Mouse (Mus musculus) limb, embryonic 13.5 days (tissue): Measurements from ENCODE around the gene Ell2. TPM values are rescaled to one million over a fixed set of nuclear protein-coding genes. Genes with fewer than 3 reads are reported as not detected.

Experiments used
- ATAC-seq: fragments of 200-750 bp; cut with Nextera tagmentation; 2 replicates; pipeline ENCODE4 v1.8.0; 2017; ENCODE audit warnings: low read depth, moderate number of reproducible peaks, moderate TSS enrichment; ENCODE audit not compliant: low FRiP score
- H3K27ac ChIP-seq: fragments of 300-500 bp; sonication (generic); 2 replicates; pipeline ENCODE4 v1.5.1; 2015; ENCODE audit warnings: inconsistent platforms, mild to moderate bottlenecking, moderate library complexity
- H3K27me3 ChIP-seq: fragments of 300-500 bp; sonication (generic); 2 replicates; pipeline ENCODE4 v1.6.1; 2015; ENCODE audit warnings: mild to moderate bottlenecking, inconsistent platforms
- H3K36me3 ChIP-seq: fragments of 300-500 bp; sonication (generic); 2 replicates; pipeline ENCODE4 v1.6.1; 2015; ENCODE audit warnings: inconsistent platforms, mild to moderate bottlenecking, moderate library complexity
- H3K4me1 ChIP-seq: fragments of 300-500 bp; sonication (generic); 2 replicates; pipeline ENCODE4 v1.6.1; 2015; ENCODE audit warnings: inconsistent platforms
- H3K4me2 ChIP-seq: fragments of 300-500 bp; sonication (generic); replicated peaks from 2 replicates; pipeline ENCODE4 v1.6.1; 2015; ENCODE audit warnings: inconsistent platforms, mild to moderate bottlenecking, moderate library complexity
- H3K4me3 ChIP-seq: fragments of 300-500 bp; sonication (generic); 2 replicates; pipeline ENCODE4 v1.5.1; 2015; ENCODE audit warnings: moderate library complexity, mild to moderate bottlenecking, inconsistent platforms
- H3K9ac ChIP-seq: fragments of 300-500 bp; sonication (generic); 2 replicates; pipeline ENCODE4 v1.6.1; 2015; ENCODE audit warnings: mild to moderate bottlenecking, inconsistent platforms
- H3K9me3 ChIP-seq: fragments of 300-500 bp; sonication (generic); 2 replicates; pipeline ENCODE4 v1.6.1; 2016; ENCODE audit warnings: inconsistent platforms
- WGBS: fragments of 180-500 bp; shearing (Covaris S2); methylation state at CpG from one replicate; pipeline ENCODE4 v1.1.7; 2015; 5-methylcytosine and 5-hydroxymethylcytosine counted together
- polyA plus RNA-seq: library from polyadenylated mRNA; unstranded; fragments of >200 nt; fragmentation: Nextera tagmentation; extraction: Ambion mirVana; gene quantifications from 2 replicates; pipeline ENCODE4 v1.2.1, GENCODE M21; 2015

Ell2 gene
- polyA plus RNA-seq, 1 experiment from 2014 or later = 6.7 TPM

DNA sequence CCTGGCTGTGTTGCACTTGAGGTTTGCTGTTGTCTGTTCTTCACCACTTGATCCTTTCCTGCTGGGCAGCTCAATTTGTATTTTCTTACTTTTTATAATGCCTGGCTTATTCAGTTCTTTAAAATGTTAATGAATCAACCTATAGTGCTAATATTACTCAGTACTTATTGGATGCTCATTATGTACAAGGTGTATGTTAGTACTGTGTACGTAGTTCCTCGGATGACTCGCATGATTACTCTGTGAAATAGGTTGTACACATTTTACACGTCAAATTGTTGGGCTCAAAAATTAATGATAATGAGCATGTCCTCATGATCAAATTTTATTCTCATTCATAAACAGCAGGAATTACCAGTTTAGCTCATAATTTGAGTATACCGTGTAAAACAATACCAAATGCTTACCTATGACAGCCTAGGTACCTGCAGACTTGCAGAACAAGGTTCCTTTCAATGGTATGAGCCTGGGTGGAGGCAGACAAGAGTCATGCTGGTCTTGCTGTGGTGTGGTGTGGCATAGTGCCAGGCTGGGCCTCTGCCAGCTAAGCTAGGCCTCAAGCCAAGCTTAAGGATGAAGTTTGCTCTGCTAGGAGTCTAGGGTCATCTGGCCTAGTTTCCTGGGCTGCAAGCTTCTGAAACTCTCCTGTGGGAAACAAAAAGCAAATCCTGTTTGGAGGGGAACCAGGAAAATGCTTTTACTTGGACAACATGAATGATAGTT is 45.8 kb downstream of the Ell2 start:
- Histone ChIP-seq H3K4me3 (no peak overlapping the region), H3K4me2 (no peak overlapping the region), H3K9ac (no peak overlapping the region), H3K4me1 (peaks cover 4% of the 10 kb centered on the region), H3K27me3 (no peaks in the 10 kb centered on the region), H3K27ac (no peak overlapping the region), H3K9me3 (no peaks in the 10 kb centered on the region), H3K36me3 (no peaks in the 10 kb centered on the region)
- ATAC-seq = peak; percentile 74; the same call in 1 of the 2 replicates
- WGBS = 78% methylated on average over 5 of the region's 5 CpGs

GRCm38 (mm10) chr13:75754398-75754797 is 47.8 kb downstream of the Ell2 start:
- WGBS = 85% methylated on average over 5 of the region's 5 CpGs
- Histone ChIP-seq H3K4me2 (no peak overlapping the region), H3K27ac (no peak overlapping the region), H3K27me3 (no peaks in the 10 kb centered on the region), H3K9me3 (no peaks in the 10 kb centered on the region), H3K9ac (no peak overlapping the region), H3K4me1 (peaks cover 4% of the 10 kb centered on the region), H3K36me3 (no peaks in the 10 kb centered on the region), H3K4me3 (no peak overlapping the region)
- no peak for ATAC-seq

GRCm38 (mm10) chr13:75760859-75761548 is 54.4 kb downstream of the Ell2 start:
- H3K9me3 ChIP-seq = no peaks in the 10 kb centered on the region
- no peak overlapping the region for H3K27ac ChIP-seq
- H3K4me1 ChIP-seq = no peaks in the 10 kb centered on the region
- no peak overlapping the region for H3K4me2 ChIP-seq
- 93% methylated on average over 4 of the region's 4 CpGs for WGBS
- no peak overlapping the region for H3K9ac ChIP-seq
- no peaks in the 10 kb centered on the region for H3K27me3 ChIP-seq
- ATAC-seq = no peak
- no peaks in the 10 kb centered on the region for H3K36me3 ChIP-seq
- H3K4me3 ChIP-seq = no peak overlapping the region

- H3K4me1 ChIP-seq = no peaks in the 10 kb centered on the region
- H3K4me2 ChIP-seq = no peak overlapping the region
- ATAC-seq = no peak
- no peak overlapping the region for H3K4me3 ChIP-seq
- H3K27me3 ChIP-seq = no peaks in the 10 kb centered on the region
- H3K27ac ChIP-seq = no peak overlapping the region
- H3K9me3 ChIP-seq = no peaks in the 10 kb centered on the region
- 81% methylated on average over 4 of the region's 4 CpGs for WGBS
- no peaks in the 10 kb centered on the region for H3K36me3 ChIP-seq
- H3K9ac ChIP-seq = no peak overlapping the region
These were observed 56.2 kb downstream of the Ell2 start for GRCm38 (mm10) chr13:75762759-75763158.

DNA sequence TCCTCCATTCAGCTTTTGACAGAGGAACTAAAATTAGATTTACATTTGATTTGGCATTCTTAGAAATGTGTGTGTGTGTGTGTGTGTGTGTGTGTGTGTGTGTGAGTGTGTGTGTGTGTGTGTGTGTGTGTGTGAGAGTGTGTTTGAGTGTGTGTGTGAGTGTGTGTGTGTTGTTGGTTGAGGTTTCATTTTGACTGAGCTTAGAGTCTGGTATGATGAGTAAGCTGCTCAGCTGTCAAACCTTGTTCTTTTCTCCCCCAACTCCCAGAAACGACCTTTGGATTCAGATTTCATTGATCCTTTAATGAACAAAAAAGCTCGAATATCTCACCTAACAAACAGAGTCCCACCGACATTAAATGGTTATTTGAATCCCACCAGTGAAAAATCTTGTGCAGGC is 56.7 kb downstream of the Ell2 start:
- Histone ChIP-seq H3K9ac (no peak overlapping the region), H3K9me3 (no peaks in the 10 kb centered on the region), H3K4me3 (no peak overlapping the region), H3K36me3 (no peaks in the 10 kb centered on the region), H3K27me3 (no peaks in the 10 kb centered on the region), H3K4me2 (no peak overlapping the region), H3K4me1 (no peaks in the 10 kb centered on the region), H3K27ac (no peak overlapping the region)
- no peak for ATAC-seq
- 29% methylated on average over 3 of the region's 3 CpGs for WGBS

DNA sequence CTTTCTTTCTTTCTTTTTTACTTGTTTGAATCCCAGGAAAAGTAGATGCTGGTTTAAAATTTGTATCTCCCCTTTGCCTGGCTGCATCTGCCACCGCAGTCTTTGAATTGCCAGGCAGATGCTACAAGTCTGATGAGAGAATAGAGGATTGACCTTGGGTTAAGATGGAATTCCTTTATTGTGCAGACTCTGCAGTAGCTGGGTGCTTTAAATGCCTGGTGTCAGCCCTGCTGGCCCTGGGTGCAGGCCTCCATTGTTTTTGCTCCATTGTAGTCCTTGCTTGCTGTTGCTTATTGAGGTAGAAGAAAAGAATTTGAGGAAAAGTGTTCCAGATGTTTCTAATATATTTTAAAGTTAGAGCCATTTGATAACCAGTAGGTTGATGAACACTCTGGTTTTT is 59.2 kb downstream of the Ell2 start:
- no peaks in the 10 kb centered on the region for H3K36me3 ChIP-seq
- H3K27ac ChIP-seq = no peak overlapping the region
- no peaks in the 10 kb centered on the region for H3K4me1 ChIP-seq
- no peaks in the 10 kb centered on the region for H3K9me3 ChIP-seq
- no peak overlapping the region for H3K9ac ChIP-seq
- no peak overlapping the region for H3K4me2 ChIP-seq
- ATAC-seq = no peak
- H3K4me3 ChIP-seq = no peak overlapping the region
- no peaks in the 10 kb centered on the region for H3K27me3 ChIP-seq
- 70% methylated on average over 1 of the region's 1 CpGs for WGBS

DNA sequence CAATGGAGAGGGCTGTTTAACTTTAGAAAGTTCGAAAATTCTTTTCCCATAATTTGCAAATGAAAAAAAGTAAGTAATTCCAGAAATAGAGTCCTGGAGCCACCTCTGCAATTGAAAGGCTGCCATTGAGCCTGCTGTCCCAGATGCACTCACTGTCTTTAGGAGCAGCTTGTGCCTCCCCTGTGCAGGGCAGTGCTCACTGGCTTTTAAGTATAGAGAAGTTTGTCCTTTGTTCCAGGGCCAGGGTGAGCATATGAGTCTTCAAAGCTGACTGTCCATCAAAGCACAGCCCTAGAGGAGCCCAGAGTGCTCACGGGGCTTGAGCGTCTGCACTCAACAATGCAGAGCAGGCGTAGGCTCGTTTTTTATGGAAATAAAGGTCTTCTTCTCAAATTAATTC is 59.7 kb downstream of the Ell2 start:
- Histone ChIP-seq H3K9me3 (no peaks in the 10 kb centered on the region), H3K9ac (no peak overlapping the region), H3K4me2 (no peak overlapping the region), H3K36me3 (no peaks in the 10 kb centered on the region), H3K4me1 (no peaks in the 10 kb centered on the region), H3K27me3 (no peaks in the 10 kb centered on the region), H3K4me3 (no peak overlapping the region), H3K27ac (no peak overlapping the region)
- ATAC-seq = no peak
- WGBS = 51% methylated on average over 5 of the region's 5 CpGs

GRCm38 (mm10) chr13:75766967-75767366 is 60.4 kb downstream of the Ell2 start:
- Histone ChIP-seq H3K27ac (no peak overlapping the region), H3K9me3 (no peaks in the 10 kb centered on the region), H3K9ac (no peak overlapping the region), H3K4me1 (no peaks in the 10 kb centered on the region), H3K36me3 (no peaks in the 10 kb centered on the region), H3K27me3 (no peaks in the 10 kb centered on the region), H3K4me2 (no peak overlapping the region), H3K4me3 (no peak overlapping the region)
- ATAC-seq = no peak
- 83% methylated on average over 2 of the region's 2 CpGs for WGBS

DNA sequence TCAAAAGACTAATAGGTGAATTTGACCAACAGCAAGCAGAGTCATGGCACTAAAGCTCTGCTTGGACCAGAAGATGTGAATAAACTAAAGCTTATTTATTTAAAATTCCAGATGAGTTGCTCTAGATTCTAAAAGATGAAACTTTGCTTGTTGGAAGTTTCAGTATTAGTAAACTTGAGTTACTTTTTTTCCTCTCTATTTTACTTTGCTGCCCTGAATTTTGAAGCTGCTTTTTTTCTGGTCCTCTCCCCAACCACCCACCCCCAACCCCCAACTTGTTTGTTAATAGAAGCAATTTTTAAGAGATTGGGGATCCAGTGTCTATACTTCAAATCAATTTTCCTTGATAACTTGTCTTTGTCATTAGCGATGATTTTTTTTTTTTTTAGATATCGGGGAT is 64.2 kb downstream of the Ell2 start:
- H3K4me3 ChIP-seq = no peak overlapping the region
- H3K4me2 ChIP-seq = no peak overlapping the region
- H3K27me3 ChIP-seq = no peaks in the 10 kb centered on the region
- H3K9me3 ChIP-seq = no peaks in the 10 kb centered on the region
- no peaks in the 10 kb centered on the region for H3K4me1 ChIP-seq
- WGBS = 86% methylated on average over 2 of the region's 2 CpGs
- H3K27ac ChIP-seq = no peak overlapping the region
- H3K9ac ChIP-seq = no peak overlapping the region
- peaks cover 16% of the 10 kb centered on the region for H3K36me3 ChIP-seq
- no peak for ATAC-seq

DNA sequence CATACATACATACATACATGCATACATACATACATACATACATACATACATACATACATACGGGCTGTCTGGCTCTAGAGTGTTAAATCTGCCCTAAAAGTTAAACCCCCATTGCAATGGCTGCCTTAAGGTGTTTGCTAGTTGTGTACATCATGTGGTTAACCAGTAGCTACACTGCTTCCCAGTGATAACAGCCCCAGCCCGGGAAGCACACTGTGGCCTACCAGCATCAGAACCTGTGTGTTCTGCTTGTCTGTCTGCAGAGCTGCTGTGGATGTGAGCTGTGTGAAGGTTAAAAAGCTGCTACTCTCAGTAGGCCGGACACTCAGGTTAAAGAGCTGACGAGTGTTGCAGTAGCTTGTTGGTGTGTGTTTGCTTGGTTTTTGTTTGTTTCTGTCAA is 64.8 kb downstream of the Ell2 start:
- no peak for ATAC-seq
- Histone ChIP-seq H3K27me3 (no peaks in the 10 kb centered on the region), H3K9ac (no peak overlapping the region), H3K27ac (no peak overlapping the region), H3K36me3 (peaks cover 16% of the 10 kb centered on the region), H3K9me3 (no peaks in the 10 kb centered on the region), H3K4me3 (no peak overlapping the region), H3K4me2 (no peak overlapping the region), H3K4me1 (no peaks in the 10 kb centered on the region)
- 89% methylated on average over 4 of the region's 4 CpGs for WGBS

- no peak for ATAC-seq
- Histone ChIP-seq H3K27ac (no peak overlapping the region), H3K36me3 (peaks cover 16% of the 10 kb centered on the region), H3K4me2 (no peak overlapping the region), H3K9me3 (no peaks in the 10 kb centered on the region), H3K4me3 (no peak overlapping the region), H3K4me1 (no peaks in the 10 kb centered on the region), H3K9ac (no peak overlapping the region), H3K27me3 (no peaks in the 10 kb centered on the region)
- WGBS = 90% methylated on average over 3 of the region's 3 CpGs
These were observed 65.6 kb downstream of the Ell2 start for GRCm38 (mm10) chr13:75771984-75772730.

DNA sequence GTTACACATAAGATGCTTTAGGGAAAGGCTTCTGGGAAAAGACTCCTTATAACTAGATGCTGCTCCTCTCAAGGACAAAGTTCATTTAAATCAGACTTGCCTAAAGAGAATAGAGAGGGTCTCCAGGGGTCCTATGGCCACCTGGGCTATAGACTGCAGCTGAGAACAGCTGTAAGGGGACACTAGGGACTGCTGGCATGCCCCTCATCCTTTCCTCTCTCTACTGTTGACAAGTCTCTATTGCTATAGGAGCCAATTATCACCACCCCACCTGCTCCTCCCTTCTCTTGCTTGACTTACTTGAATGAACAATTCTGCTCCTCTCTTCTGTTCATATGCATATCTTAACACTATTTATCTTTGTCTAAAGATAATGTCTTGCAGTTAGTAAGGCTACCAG is 69.4 kb downstream of the Ell2 start:
- Histone ChIP-seq H3K9me3 (no peaks in the 10 kb centered on the region), H3K4me3 (no peak overlapping the region), H3K4me1 (peaks cover 3% of the 10 kb centered on the region; the same call in 1 of the 2 replicates), H3K27ac (no peak overlapping the region), H3K4me2 (no peak overlapping the region), H3K27me3 (no peaks in the 10 kb centered on the region), H3K9ac (no peak overlapping the region), H3K36me3 (peaks cover 16% of the 10 kb centered on the region)
- ATAC-seq = no peak
